Mouse (Mus musculus): ENCODE results near the gene Cttnbp2nl. TPM values are rescaled to one million over a fixed set of nuclear protein-coding genes. Genes with fewer than 3 reads are reported as not detected.

The Cttnbp2nl gene
- polyA plus RNA-seq, 1 experiment from 2014 or later: 17.5 TPM

- no peak overlapping the region for H3K9ac ChIP-seq (ENCODE audit: low read length)
- H3K4me1 ChIP-seq (replicated peaks; ENCODE audit: control insufficient read depth, insufficient read depth): no peaks in the 10 kb centered on the region
- H3K9me3 ChIP-seq (ENCODE audit: control insufficient read depth, low read length): no peaks in the 10 kb centered on the region
- H3K27ac ChIP-seq (replicated peaks): no peak overlapping the region
- H3K4me2 ChIP-seq (replicated peaks; ENCODE audit: low read depth): no peak overlapping the region
- no peak for TF ChIP-seq CTCF (IDR thresholded peaks at IDR 0.05; ENCODE audit: low read depth)
- H3K27me3 ChIP-seq (ENCODE audit: control insufficient read depth, insufficient read depth, low read length): no peaks in the 10 kb centered on the region
- WGBS: 91% methylated on average over 5 of the region's 5 CpGs
- no peaks in the 10 kb centered on the region for H3K36me3 ChIP-seq (ENCODE audit: control insufficient read depth, insufficient read depth, low read length)
- no peak overlapping the region for H3K4me3 ChIP-seq (ENCODE audit: low read depth, low read length)
- ATAC-seq (ENCODE audit: low FRiP score, low TSS enrichment): no peak
- DNase-seq (ENCODE audit: low spot score): no peak
These were observed 22.9 kb upstream of the Cttnbp2nl start for GRCm38 (mm10) chr3:105075796-105076195.

- Histone ChIP-seq H3K4me1 (replicated peaks; ENCODE audit: control insufficient read depth, insufficient read depth) (no peaks in the 10 kb centered on the region), H3K9me3 (ENCODE audit: control insufficient read depth, low read length) (no peaks in the 10 kb centered on the region), H3K36me3 (ENCODE audit: control insufficient read depth, insufficient read depth, low read length) (no peaks in the 10 kb centered on the region), H3K27ac (replicated peaks) (no peak overlapping the region), H3K4me3 (ENCODE audit: low read depth, low read length) (no peak overlapping the region), H3K4me2 (replicated peaks; ENCODE audit: low read depth) (no peak overlapping the region), H3K9ac (ENCODE audit: low read length) (no peak overlapping the region), H3K27me3 (ENCODE audit: control insufficient read depth, insufficient read depth, low read length) (no peaks in the 10 kb centered on the region)
- no peak for TF ChIP-seq EP300 (optimal IDR thresholded peaks at IDR 0.05)
- TF ChIP-seq CTCF (IDR thresholded peaks at IDR 0.05; ENCODE audit: low read depth): no peak
- DNase-seq (ENCODE audit: low spot score) (no peak), ATAC-seq (ENCODE audit: low FRiP score, low TSS enrichment) (no peak)
- WGBS: 90% methylated on average over 10 of the region's 10 CpGs
These were observed 19.6 kb upstream of the Cttnbp2nl start for GRCm38 (mm10) chr3:105072536-105072935.

DNA sequence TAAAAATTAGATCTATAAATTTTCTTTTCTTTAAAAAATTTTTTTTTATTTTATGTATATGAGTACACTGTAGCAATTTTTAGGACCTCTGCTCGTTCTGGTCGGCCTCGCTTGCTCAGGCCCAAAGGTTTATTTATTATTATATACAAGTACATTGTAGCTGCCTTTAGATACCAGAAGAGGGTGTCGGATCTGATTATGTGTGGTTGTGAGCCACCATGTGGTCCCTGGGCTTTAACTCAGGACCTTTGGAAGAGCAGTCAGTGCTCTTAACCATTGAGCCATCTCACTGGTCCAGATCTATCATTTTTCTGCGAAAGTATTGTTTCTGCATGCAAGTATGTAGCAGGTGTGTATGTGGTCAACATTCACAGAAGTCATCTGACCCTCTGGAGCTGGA is 18.3 kb upstream of the Cttnbp2nl start:
- no peak for ATAC-seq (ENCODE audit: low FRiP score, low TSS enrichment)
- H3K4me3 ChIP-seq (ENCODE audit: low read depth, low read length): no peak overlapping the region
- no peak overlapping the region for H3K27ac ChIP-seq (replicated peaks)
- DNase-seq (ENCODE audit: low spot score): no peak
- no peaks in the 10 kb centered on the region for H3K4me1 ChIP-seq (replicated peaks; ENCODE audit: control insufficient read depth, insufficient read depth)
- H3K4me2 ChIP-seq (replicated peaks; ENCODE audit: low read depth): no peak overlapping the region
- H3K9me3 ChIP-seq (ENCODE audit: control insufficient read depth, low read length): no peaks in the 10 kb centered on the region
- H3K9ac ChIP-seq (ENCODE audit: low read length): no peak overlapping the region
- H3K27me3 ChIP-seq (ENCODE audit: control insufficient read depth, insufficient read depth, low read length): no peaks in the 10 kb centered on the region
- no peaks in the 10 kb centered on the region for H3K36me3 ChIP-seq (ENCODE audit: control insufficient read depth, insufficient read depth, low read length)
- TF ChIP-seq EP300 (optimal IDR thresholded peaks at IDR 0.05) (no peak), CTCF (IDR thresholded peaks at IDR 0.05; ENCODE audit: low read depth) (no peak)
- WGBS: 84% methylated on average over 5 of the region's 5 CpGs

DNA sequence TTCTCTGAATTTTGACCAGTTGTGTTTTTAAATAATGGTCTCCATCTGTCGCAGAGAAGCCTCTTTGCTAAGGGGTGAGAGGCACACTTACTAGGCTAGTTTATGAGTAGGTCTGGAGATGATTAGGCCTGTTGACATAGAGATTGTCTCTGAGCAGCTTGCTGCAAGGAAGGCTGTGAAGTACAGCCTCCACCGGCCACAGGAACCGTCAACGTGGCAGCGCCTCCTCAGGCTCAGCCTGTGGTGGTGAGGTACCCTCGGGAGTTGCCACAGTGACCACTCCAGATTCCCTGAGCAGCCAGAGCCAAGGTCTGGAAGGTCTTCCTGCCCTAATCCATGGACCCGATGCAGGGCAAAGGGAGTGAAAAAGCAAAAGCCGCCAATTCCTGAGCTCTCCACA is 17.6 kb upstream of the Cttnbp2nl start:
- DNase-seq (ENCODE audit: low spot score): no peak
- no peaks in the 10 kb centered on the region for H3K36me3 ChIP-seq (ENCODE audit: control insufficient read depth, insufficient read depth, low read length)

GRCm38 (mm10) chr3:105066544-105066943 is 13.6 kb upstream of the Cttnbp2nl start, which contains the start of gene 4930564D02Rik:
Gene 4930564D02Rik (plus strand): TSS chr3:105066844.
- WGBS: 77% methylated on average over 10 of the region's 10 CpGs
- TF ChIP-seq CTCF (IDR thresholded peaks at IDR 0.05; ENCODE audit: low read depth): no peak
- no peaks in the 10 kb centered on the region for H3K4me1 ChIP-seq (replicated peaks; ENCODE audit: control insufficient read depth, insufficient read depth)

More for the DNA sequence above, 17.6 kb upstream of the Cttnbp2nl start:
- Histone ChIP-seq H3K4me3 (ENCODE audit: low read depth, low read length) (no peak overlapping the region), H3K27ac (replicated peaks) (no peak overlapping the region), H3K9ac (ENCODE audit: low read length) (no peak overlapping the region), H3K27me3 (ENCODE audit: control insufficient read depth, insufficient read depth, low read length) (no peaks in the 10 kb centered on the region), H3K9me3 (ENCODE audit: control insufficient read depth, low read length) (no peaks in the 10 kb centered on the region), H3K4me2 (replicated peaks; ENCODE audit: low read depth) (no peak overlapping the region), H3K4me1 (replicated peaks; ENCODE audit: control insufficient read depth, insufficient read depth) (no peaks in the 10 kb centered on the region)
- 69% methylated on average over 8 of the region's 8 CpGs for WGBS
- TF ChIP-seq EP300 (optimal IDR thresholded peaks at IDR 0.05): no peak
- no peak for TF ChIP-seq CTCF (IDR thresholded peaks at IDR 0.05; ENCODE audit: low read depth)
- ATAC-seq (ENCODE audit: low FRiP score, low TSS enrichment): no peak

GRCm38 (mm10) chr3:105062676-105063075 is 9.7 kb upstream of the Cttnbp2nl start:
- no peaks in the 10 kb centered on the region for H3K4me1 ChIP-seq (replicated peaks; ENCODE audit: control insufficient read depth, insufficient read depth)
- no peaks in the 10 kb centered on the region for H3K27me3 ChIP-seq (ENCODE audit: control insufficient read depth, insufficient read depth, low read length)
- no peak overlapping the region for H3K4me3 ChIP-seq (ENCODE audit: low read depth, low read length)
- ATAC-seq (ENCODE audit: low FRiP score, low TSS enrichment) (no peak), DNase-seq (ENCODE audit: low spot score) (no peak)
- H3K9ac ChIP-seq (ENCODE audit: low read length): no peak overlapping the region
- no peaks in the 10 kb centered on the region for H3K36me3 ChIP-seq (ENCODE audit: control insufficient read depth, insufficient read depth, low read length)
- no peaks in the 10 kb centered on the region for H3K9me3 ChIP-seq (ENCODE audit: control insufficient read depth, low read length)
- no peak overlapping the region for H3K4me2 ChIP-seq (replicated peaks; ENCODE audit: low read depth)
- WGBS: 80% methylated on average over 9 of the region's 9 CpGs
- TF ChIP-seq CTCF (IDR thresholded peaks at IDR 0.05; ENCODE audit: low read depth): no peak
- no peak for TF ChIP-seq EP300 (optimal IDR thresholded peaks at IDR 0.05)
- H3K27ac ChIP-seq (replicated peaks): no peak overlapping the region

More at GRCm38 (mm10) chr3:105066544-105066943, 13.6 kb upstream of the Cttnbp2nl start, which contains the start of gene 4930564D02Rik:
- Histone ChIP-seq H3K27me3 (ENCODE audit: control insufficient read depth, insufficient read depth, low read length) (no peaks in the 10 kb centered on the region), H3K27ac (replicated peaks) (no peak within 1 kb of the TSS), H3K4me3 (ENCODE audit: low read depth, low read length) (no peak within 1 kb of the TSS), H3K4me2 (replicated peaks; ENCODE audit: low read depth) (no peak within 1 kb of the TSS), H3K9me3 (ENCODE audit: control insufficient read depth, low read length) (no peaks in the 10 kb centered on the region), H3K9ac (ENCODE audit: low read length) (no peak within 1 kb of the TSS), H3K36me3 (ENCODE audit: control insufficient read depth, insufficient read depth, low read length) (no peaks in the 10 kb centered on the region)
- ATAC-seq (ENCODE audit: low FRiP score, low TSS enrichment) (no peak), DNase-seq (ENCODE audit: low spot score) (no peak)

Measured in stomach, postnatal 0 days (tissue).